Mouse (Mus musculus) induced T-regulatory cell, adult 2 months (primary cell): Measurements from ENCODE around the gene Bank1.

Source experiments
- DNase-seq: peaks from one replicate; pipeline ENCODE4 v3.0.0-alpha.2; 2012; ENCODE audit warnings: low read depth

The Bank1 gene

GRCm38 (mm10) chr3:136252820-136253219 is 73.0 kb downstream of the Bank1 start:
- DNase-seq = no peak

DNA sequence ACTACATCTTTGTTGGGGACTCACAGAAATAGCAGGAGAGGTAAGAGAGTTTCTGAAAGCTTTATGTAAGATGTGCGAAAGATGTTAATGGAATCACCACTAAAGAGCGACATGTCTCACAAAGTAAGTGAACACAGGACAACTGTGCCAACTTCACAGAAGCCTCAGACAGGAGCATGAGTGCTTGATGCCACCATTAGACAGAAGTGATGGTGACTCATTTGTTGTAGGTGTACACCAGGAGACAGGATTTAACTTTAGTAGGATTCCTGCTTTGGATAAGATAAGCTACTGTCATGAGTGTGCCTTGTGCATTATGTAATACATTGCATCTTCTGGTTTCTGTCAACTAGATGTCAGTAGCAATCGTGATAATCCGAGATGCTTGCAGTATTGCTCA is 74.3 kb downstream of the Bank1 start:
- DNase-seq = no peak

- no peak for DNase-seq
These were observed 78.5 kb downstream of the Bank1 start for GRCm38 (mm10) chr3:136247331-136247730.

GRCm38 (mm10) chr3:136244931-136245330 is 80.9 kb downstream of the Bank1 start:
- DNase-seq = no peak

DNA sequence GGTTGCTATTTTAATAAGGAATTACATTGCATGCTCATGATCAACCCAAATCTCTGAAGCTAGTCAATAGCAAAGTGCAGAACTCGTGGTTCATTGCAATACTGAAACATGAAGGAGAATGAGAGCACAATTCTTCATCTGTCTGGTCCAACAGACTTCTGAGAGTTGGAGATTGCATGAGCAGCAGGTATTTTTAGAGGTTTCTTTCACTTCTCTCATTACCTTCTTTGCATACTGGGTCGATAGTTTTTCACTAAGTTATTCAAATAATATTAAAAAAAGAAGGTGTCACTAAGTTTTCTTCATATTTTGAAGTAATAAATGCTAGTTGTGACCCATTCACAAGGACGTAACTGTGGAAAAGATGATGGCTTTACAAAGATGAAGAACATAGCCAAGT is 87.1 kb downstream of the Bank1 start:
- DNase-seq = no peak

DNA sequence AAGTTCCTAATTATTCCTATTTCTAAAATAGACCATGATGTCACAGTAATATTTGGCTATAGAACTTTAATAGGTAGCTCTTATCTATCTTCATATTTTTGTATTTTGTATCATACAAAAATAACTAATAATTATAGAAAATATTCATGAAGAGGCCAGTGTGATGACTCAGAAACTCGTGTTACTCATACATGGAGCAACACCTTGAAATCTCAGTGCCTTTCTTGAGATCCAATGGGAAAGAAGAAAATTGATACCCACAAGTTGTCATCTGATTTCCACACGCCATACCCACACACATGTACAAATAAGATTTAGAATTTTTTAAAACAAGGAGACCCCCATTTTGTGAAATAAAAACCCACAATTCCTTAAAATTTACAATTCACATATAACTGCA is 92.4 kb downstream of the Bank1 start:
- DNase-seq = no peak

- DNase-seq = no peak
These were observed 95.2 kb downstream of the Bank1 start for GRCm38 (mm10) chr3:136230602-136231151.

GRCm38 (mm10) chr3:136189661-136190228 is 136.1 kb downstream of the Bank1 start:
- no peak for DNase-seq

DNA sequence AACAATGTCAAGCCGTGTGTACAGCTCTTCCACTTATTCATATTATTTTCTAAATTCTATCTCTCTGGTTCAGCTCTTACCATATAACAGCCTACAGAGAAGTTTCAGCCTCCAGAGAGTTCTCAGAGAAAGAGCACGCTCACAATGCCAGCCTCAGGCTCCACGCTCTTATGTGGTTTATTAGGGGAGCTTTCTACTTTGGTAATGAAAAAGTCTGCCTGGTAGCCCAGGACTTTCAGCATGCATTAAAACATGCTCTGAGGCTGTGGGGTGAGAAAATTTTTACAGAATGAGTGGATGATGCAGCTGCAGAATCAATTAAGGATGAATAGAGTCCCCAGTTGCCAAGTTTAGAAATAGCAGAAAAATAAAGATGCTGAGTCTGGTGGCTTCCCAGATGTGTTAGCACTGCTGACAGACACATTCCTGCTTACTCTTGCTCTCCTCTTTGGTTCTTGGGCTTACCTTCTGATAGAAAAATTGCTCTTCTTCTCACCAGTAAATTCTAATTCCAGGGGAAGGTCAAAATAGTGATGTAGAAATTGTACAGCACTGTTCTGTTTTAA is 139.2 kb downstream of the Bank1 start:
- no peak for DNase-seq

DNA sequence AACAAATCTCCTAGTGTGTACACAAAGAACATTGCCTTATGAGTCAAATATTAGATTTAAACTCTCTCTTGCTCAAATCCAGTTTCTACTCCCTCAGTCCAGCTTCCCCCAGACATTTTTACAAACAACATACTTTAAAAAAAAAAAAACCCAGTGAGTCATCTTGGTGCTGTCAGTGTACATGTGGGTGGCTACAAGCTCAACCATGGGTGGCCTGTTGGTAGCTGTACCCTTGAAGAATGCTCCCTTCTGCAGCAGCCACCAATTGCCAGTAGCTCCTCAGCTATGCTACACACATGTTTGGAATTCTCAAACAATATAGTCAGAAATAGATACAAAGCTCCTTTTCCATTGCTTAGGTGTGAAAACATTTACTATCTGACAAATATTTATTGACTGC is 154.2 kb downstream of the Bank1 start:
- DNase-seq = no peak

- DNase-seq = no peak
These were observed 157.8 kb downstream of the Bank1 start for GRCm38 (mm10) chr3:136168071-136168470.

- DNase-seq = no peak
These were observed 159.2 kb downstream of the Bank1 start for GRCm38 (mm10) chr3:136166671-136167070.

DNA sequence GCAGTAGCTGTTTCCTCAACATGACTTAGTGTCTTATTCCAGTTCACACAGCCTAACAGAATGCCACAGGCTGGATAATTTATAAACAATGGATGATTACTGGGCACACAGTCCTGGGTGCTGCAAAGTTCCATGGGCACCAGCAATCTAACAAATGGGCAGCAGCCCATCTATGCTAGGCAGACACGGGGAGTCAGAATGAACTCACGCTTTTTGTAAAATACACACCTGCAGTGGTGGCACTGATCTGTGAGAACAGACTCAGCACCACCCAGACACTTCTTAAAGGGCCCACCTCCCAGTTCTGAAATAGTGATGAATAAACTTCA is 159.9 kb downstream of the Bank1 start:
- DNase-seq = no peak

GRCm38 (mm10) chr3:136165167-136166032 is 160.5 kb downstream of the Bank1 start:
- DNase-seq = no peak

GRCm38 (mm10) chr3:136158059-136158458 is 167.8 kb downstream of the Bank1 start:
- no peak for DNase-seq

DNA sequence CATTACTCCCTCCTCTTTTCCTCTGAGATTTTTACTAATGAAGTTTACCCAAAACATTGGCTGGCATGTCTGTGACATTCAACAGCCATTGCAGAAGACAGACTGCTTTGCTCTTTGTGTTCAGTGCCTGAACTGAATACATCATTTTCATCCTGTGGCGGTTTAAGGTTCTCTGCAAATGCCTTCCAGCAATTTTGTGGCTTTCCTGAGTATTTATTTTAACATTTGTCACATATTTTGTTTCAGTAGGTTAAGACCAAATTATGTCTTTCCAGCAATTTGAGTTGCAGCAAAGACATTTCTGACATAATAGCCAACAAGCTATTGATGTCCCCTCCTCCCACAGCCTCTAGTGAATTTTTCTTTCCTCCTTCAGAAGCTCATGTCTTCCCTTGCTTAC is 170.3 kb downstream of the Bank1 start:
- no peak for DNase-seq

DNA sequence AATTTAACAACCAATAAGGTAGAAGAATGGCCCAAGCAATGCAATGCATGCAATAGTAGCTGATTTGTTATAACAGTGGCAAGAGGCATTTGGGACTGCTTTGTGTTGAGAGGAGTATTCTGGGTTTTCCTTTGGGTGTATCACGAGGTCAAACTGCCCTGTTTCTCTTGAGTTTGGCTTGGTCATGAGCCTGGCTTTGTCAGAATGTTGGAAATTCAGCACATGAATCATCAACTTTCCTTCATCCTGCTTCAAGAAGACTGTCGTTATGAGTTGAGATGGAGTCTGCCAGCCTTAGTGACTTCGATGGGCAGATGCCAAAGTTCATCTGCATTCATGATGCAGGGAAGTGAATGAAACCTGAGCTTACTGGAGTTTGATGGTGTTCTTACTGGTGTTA is 175.0 kb downstream of the Bank1 start:
- DNase-seq = no peak

DNA sequence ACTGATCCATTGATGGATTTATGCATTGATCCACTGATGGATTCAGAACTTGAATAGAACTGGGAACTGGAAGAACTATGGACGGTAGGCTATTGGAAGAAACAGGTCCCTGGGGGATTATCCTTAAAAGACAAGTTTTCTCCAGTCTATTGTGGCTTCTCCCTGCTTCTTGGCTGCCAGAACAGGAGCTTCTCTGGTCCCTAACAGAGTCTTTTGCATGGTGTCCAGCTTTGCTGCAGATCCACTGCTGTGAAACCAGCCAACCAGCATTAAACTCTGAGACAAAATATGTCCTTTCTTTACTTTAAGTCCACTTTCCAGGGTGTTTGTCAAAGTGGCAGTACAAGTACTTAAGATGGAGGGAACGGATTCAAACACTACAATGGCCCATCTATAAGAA is 178.7 kb downstream of the Bank1 start:
- no peak for DNase-seq

DNA sequence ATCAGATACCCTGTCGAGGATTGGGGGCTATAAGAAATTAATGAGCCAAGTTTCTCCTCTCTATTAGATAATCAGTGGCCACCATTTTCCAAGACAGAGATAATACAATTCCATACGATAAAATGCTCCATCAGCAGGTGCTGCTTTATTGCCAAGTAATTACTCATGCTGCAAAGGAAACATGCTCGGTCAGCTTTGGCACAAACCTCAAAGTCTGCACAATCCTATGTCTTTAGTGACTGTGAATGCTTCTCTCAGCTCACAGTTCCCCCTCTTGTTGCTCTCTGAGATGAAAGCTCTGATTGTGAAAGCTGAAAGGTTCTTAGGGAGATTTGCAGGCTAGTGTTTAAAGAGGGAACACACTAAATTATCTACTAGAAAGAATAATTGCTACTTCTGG is 193.9 kb downstream of the Bank1 start:
- DNase-seq = no peak

- no peak for DNase-seq
These were observed 210.2 kb downstream of the Bank1 start for GRCm38 (mm10) chr3:136115478-136116215.

- no peak for DNase-seq
These were observed 216.3 kb downstream of the Bank1 start for GRCm38 (mm10) chr3:136109411-136110139.

DNA sequence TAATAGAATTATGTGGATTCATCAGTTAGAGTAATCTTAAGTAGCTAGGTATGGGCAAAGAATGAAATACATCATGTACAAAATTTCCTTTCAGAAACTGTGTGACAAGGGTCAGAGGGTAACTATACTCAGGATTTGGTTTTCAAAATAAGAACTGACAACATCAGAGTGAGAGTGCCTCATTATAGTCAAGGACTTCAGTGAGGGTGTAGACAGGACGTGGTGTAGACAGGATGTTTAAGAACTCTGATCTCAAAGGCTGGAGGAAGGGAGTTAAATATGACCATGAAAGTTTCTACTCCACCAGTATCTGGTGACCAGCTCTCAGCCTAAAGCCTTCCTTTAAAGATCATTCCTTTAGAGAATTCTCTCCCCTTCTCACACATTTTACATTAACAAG is 219.4 kb downstream of the Bank1 start:
- peak; percentile 10 for DNase-seq
